Mouse (Mus musculus): ENCODE results near the gene Arhgap15. TPM values are rescaled to one million over a fixed set of nuclear protein-coding genes. Genes with fewer than 3 reads are reported as not detected.

Arhgap15 gene
- polyA plus RNA-seq, 1 experiment from 2014 or later, result 6.0 TPM

- H3K27ac ChIP-seq (replicated peaks), result no peak overlapping the region
- H3K4me1 ChIP-seq (replicated peaks), result no peaks in the 10 kb centered on the region
- no peak for ATAC-seq (ENCODE audit: insufficient read depth)
- H3K36me3 ChIP-seq (replicated peaks), result no peaks in the 10 kb centered on the region
- WGBS (ENCODE audit: insufficient replicate concordance), result 47% methylated on average over 2 of the region's 2 CpGs
- no peaks in the 10 kb centered on the region for H3K27me3 ChIP-seq
- no peak overlapping the region for H3K4me3 ChIP-seq (replicated peaks)
- H3K9ac ChIP-seq, result no peak overlapping the region
- H3K4me2 ChIP-seq, result no peak overlapping the region
- no peaks in the 10 kb centered on the region for H3K9me3 ChIP-seq (replicated peaks)
Measured at GRCm38 (mm10) chr2:44084471-44084870, 335.8 kb downstream of the Arhgap15 start.

GRCm38 (mm10) chr2:44086403-44087056 is 337.9 kb downstream of the Arhgap15 start:
- no peaks in the 10 kb centered on the region for H3K36me3 ChIP-seq (replicated peaks)
- ATAC-seq (ENCODE audit: insufficient read depth), result no peak
- no peak overlapping the region for H3K9ac ChIP-seq
- no peaks in the 10 kb centered on the region for H3K27me3 ChIP-seq
- no peak overlapping the region for H3K4me3 ChIP-seq (replicated peaks)
- no peak overlapping the region for H3K27ac ChIP-seq (replicated peaks)
- H3K4me1 ChIP-seq (replicated peaks), result no peaks in the 10 kb centered on the region
- no peak overlapping the region for H3K4me2 ChIP-seq
- 58% methylated on average over 5 of the region's 5 CpGs for WGBS (ENCODE audit: insufficient replicate concordance)
- H3K9me3 ChIP-seq (replicated peaks), result no peaks in the 10 kb centered on the region

GRCm38 (mm10) chr2:44098552-44098951 is 349.9 kb downstream of the Arhgap15 start:
- ATAC-seq (ENCODE audit: insufficient read depth), result no peak
- no peak overlapping the region for H3K9ac ChIP-seq
- no peak overlapping the region for H3K4me3 ChIP-seq (replicated peaks)
- no peaks in the 10 kb centered on the region for H3K9me3 ChIP-seq (replicated peaks)
- H3K36me3 ChIP-seq (replicated peaks), result no peaks in the 10 kb centered on the region
- 72% methylated on average over 4 of the region's 4 CpGs for WGBS (ENCODE audit: insufficient replicate concordance)
- H3K27ac ChIP-seq (replicated peaks), result no peak overlapping the region
- H3K4me1 ChIP-seq (replicated peaks), result no peaks in the 10 kb centered on the region
- H3K27me3 ChIP-seq, result no peaks in the 10 kb centered on the region
- H3K4me2 ChIP-seq, result no peak overlapping the region

GRCm38 (mm10) chr2:44102351-44102750 is 353.7 kb downstream of the Arhgap15 start:
- no peaks in the 10 kb centered on the region for H3K27me3 ChIP-seq
- no peaks in the 10 kb centered on the region for H3K4me1 ChIP-seq (replicated peaks)
- no peak for ATAC-seq (ENCODE audit: insufficient read depth)
- no peak overlapping the region for H3K9ac ChIP-seq
- H3K36me3 ChIP-seq (replicated peaks), result no peaks in the 10 kb centered on the region
- H3K27ac ChIP-seq (replicated peaks), result no peak overlapping the region
- no peaks in the 10 kb centered on the region for H3K9me3 ChIP-seq (replicated peaks)
- H3K4me3 ChIP-seq (replicated peaks), result no peak overlapping the region
- no peak overlapping the region for H3K4me2 ChIP-seq
- WGBS (ENCODE audit: insufficient replicate concordance), result 70% methylated on average over 6 of the region's 6 CpGs

GRCm38 (mm10) chr2:44103321-44103720 is 354.7 kb downstream of the Arhgap15 start:
- H3K4me1 ChIP-seq (replicated peaks), result no peaks in the 10 kb centered on the region
- H3K9me3 ChIP-seq (replicated peaks), result no peaks in the 10 kb centered on the region
- no peak overlapping the region for H3K4me3 ChIP-seq (replicated peaks)
- H3K4me2 ChIP-seq, result no peak overlapping the region
- H3K36me3 ChIP-seq (replicated peaks), result no peaks in the 10 kb centered on the region
- H3K9ac ChIP-seq, result no peak overlapping the region
- no peaks in the 10 kb centered on the region for H3K27me3 ChIP-seq
- ATAC-seq (ENCODE audit: insufficient read depth), result no peak
- 69% methylated on average over 8 of the region's 8 CpGs for WGBS (ENCODE audit: insufficient replicate concordance)
- no peak overlapping the region for H3K27ac ChIP-seq (replicated peaks)

- 72% methylated on average over 5 of the region's 5 CpGs for WGBS (ENCODE audit: insufficient replicate concordance)
- Histone ChIP-seq H3K4me3 (replicated peaks) (no peak overlapping the region), H3K27ac (replicated peaks) (no peak overlapping the region), H3K9ac (no peak overlapping the region), H3K36me3 (replicated peaks) (no peaks in the 10 kb centered on the region), H3K9me3 (replicated peaks) (no peaks in the 10 kb centered on the region), H3K27me3 (no peaks in the 10 kb centered on the region), H3K4me2 (no peak overlapping the region), H3K4me1 (replicated peaks) (no peaks in the 10 kb centered on the region)
- ATAC-seq (ENCODE audit: insufficient read depth), result no peak
Measured at GRCm38 (mm10) chr2:44103742-44104141, 355.1 kb downstream of the Arhgap15 start.

GRCm38 (mm10) chr2:44104282-44105197 is 355.9 kb downstream of the Arhgap15 start:
- H3K4me2 ChIP-seq, result no peak overlapping the region
- H3K4me3 ChIP-seq (replicated peaks), result no peak overlapping the region
- 74% methylated on average over 22 of the region's 22 CpGs for WGBS (ENCODE audit: insufficient replicate concordance)
- no peaks in the 10 kb centered on the region for H3K36me3 ChIP-seq (replicated peaks)
- H3K9me3 ChIP-seq (replicated peaks), result no peaks in the 10 kb centered on the region
- H3K9ac ChIP-seq, result no peak overlapping the region
- no peaks in the 10 kb centered on the region for H3K27me3 ChIP-seq
- no peak for ATAC-seq (ENCODE audit: insufficient read depth)
- no peaks in the 10 kb centered on the region for H3K4me1 ChIP-seq (replicated peaks)
- H3K27ac ChIP-seq (replicated peaks), result no peak overlapping the region

GRCm38 (mm10) chr2:44105198-44105555 is 356.6 kb downstream of the Arhgap15 start:
- ATAC-seq (ENCODE audit: insufficient read depth), result no peak
- Histone ChIP-seq H3K27me3 (no peaks in the 10 kb centered on the region), H3K9me3 (replicated peaks) (no peaks in the 10 kb centered on the region), H3K9ac (no peak overlapping the region), H3K4me2 (no peak overlapping the region), H3K4me1 (replicated peaks) (no peaks in the 10 kb centered on the region), H3K4me3 (replicated peaks) (no peak overlapping the region), H3K36me3 (replicated peaks) (no peaks in the 10 kb centered on the region), H3K27ac (replicated peaks) (no peak overlapping the region)
- 65% methylated on average over 8 of the region's 8 CpGs for WGBS (ENCODE audit: insufficient replicate concordance)

- Histone ChIP-seq H3K4me3 (replicated peaks) (no peak overlapping the region), H3K27ac (replicated peaks) (no peak overlapping the region), H3K4me2 (no peak overlapping the region), H3K9me3 (replicated peaks) (no peaks in the 10 kb centered on the region), H3K36me3 (replicated peaks) (no peaks in the 10 kb centered on the region), H3K9ac (no peak overlapping the region), H3K4me1 (replicated peaks) (no peaks in the 10 kb centered on the region), H3K27me3 (no peaks in the 10 kb centered on the region)
- ATAC-seq (ENCODE audit: insufficient read depth), result no peak
- WGBS (ENCODE audit: insufficient replicate concordance), result 74% methylated on average over 8 of the region's 8 CpGs
Measured at GRCm38 (mm10) chr2:44106359-44106758, 357.7 kb downstream of the Arhgap15 start.

GRCm38 (mm10) chr2:44111276-44111675 is 362.7 kb downstream of the Arhgap15 start:
- Histone ChIP-seq H3K27ac (replicated peaks) (no peak overlapping the region), H3K4me3 (replicated peaks) (no peak overlapping the region), H3K9ac (no peak overlapping the region), H3K36me3 (replicated peaks) (no peaks in the 10 kb centered on the region), H3K4me1 (replicated peaks) (no peaks in the 10 kb centered on the region), H3K4me2 (no peak overlapping the region), H3K9me3 (replicated peaks) (no peaks in the 10 kb centered on the region), H3K27me3 (no peaks in the 10 kb centered on the region)
- WGBS (ENCODE audit: insufficient replicate concordance), result 58% methylated on average over 3 of the region's 3 CpGs
- ATAC-seq (ENCODE audit: insufficient read depth), result no peak

- Histone ChIP-seq H3K4me2 (no peak overlapping the region), H3K9me3 (replicated peaks) (no peaks in the 10 kb centered on the region), H3K27ac (replicated peaks) (no peak overlapping the region), H3K27me3 (no peaks in the 10 kb centered on the region), H3K36me3 (replicated peaks) (0 out of 2 replicates have a peak, but pooled peaks cover under 1% of the 10 kb centered on the region), H3K4me1 (replicated peaks) (no peaks in the 10 kb centered on the region), H3K4me3 (replicated peaks) (no peak overlapping the region), H3K9ac (no peak overlapping the region)
- WGBS (ENCODE audit: insufficient replicate concordance), result 68% methylated on average over 9 of the region's 9 CpGs
- ATAC-seq (ENCODE audit: insufficient read depth), result no peak
Measured at GRCm38 (mm10) chr2:44112990-44113798, 364.6 kb downstream of the Arhgap15 start.
